Mouse (Mus musculus) forebrain, embryonic 15.5 days (tissue): ENCODE measurements around the gene Polr2e. TPM values are rescaled to one million over a fixed set of nuclear protein-coding genes. Genes with fewer than 3 reads are reported as not detected.

Source experiments
- ATAC-seq: fragments of 200-750 bp; cut with Nextera tagmentation; replicated peaks from 2 replicates; pipeline ENCODE4 v1.8.0; 2017; ENCODE audit warnings: mild to moderate bottlenecking, moderate TSS enrichment, moderate library complexity
- H3K27ac ChIP-seq: fragments of 300-500 bp; sonication (generic); replicated peaks from 2 replicates; pipeline ENCODE4 v1.5.1; 2015; ENCODE audit warnings: mild to moderate bottlenecking, inconsistent platforms
- H3K27me3 ChIP-seq: fragments of 300-500 bp; sonication (generic); 2 replicates; pipeline ENCODE4 v1.6.1; 2015; ENCODE audit warnings: inconsistent platforms
- H3K36me3 ChIP-seq: fragments of 300-500 bp; sonication (generic); 2 replicates; pipeline ENCODE4 v1.6.1; 2015; ENCODE audit warnings: mild to moderate bottlenecking, inconsistent platforms
- H3K4me1 ChIP-seq: fragments of 300-500 bp; sonication (generic); 2 replicates; pipeline ENCODE4 v1.6.1; 2015; ENCODE audit warnings: inconsistent platforms
- H3K4me2 ChIP-seq: fragments of 300-500 bp; sonication (generic); replicated peaks from 2 replicates; pipeline ENCODE4 v1.6.1; 2015; ENCODE audit warnings: mild to moderate bottlenecking, inconsistent platforms
- H3K4me3 ChIP-seq: fragments of 300-500 bp; sonication (generic); 2 replicates; pipeline ENCODE4 v1.5.1; 2015; ENCODE audit warnings: mild to moderate bottlenecking, inconsistent platforms
- H3K9ac ChIP-seq: fragments of 300-500 bp; sonication (generic); replicated peaks from 2 replicates; pipeline ENCODE4 v1.6.1; 2015; ENCODE audit warnings: mild to moderate bottlenecking, inconsistent platforms
- H3K9me3 ChIP-seq: fragments of 300-500 bp; sonication (generic); 2 replicates; pipeline ENCODE4 v1.6.1; 2016; ENCODE audit warnings: inconsistent platforms
- WGBS: fragments of 180-500 bp; shearing (Covaris S2); methylation state at CpG from one replicate; pipeline ENCODE4 v1.1.7; 2015; ENCODE audit warnings: mixed read lengths; 5-methylcytosine and 5-hydroxymethylcytosine counted together
- polyA plus RNA-seq: library from polyadenylated mRNA; unstranded; fragments of >200 nt; fragmentation: Nextera tagmentation; extraction: Ambion mirVana; gene quantifications from 2 replicates; pipeline ENCODE4 v1.2.1, GENCODE M21; 2015

Polr2e gene
- polyA plus RNA-seq, 1 experiment from 2014 or later = 179 TPM

- Histone ChIP-seq H3K27ac (no peak overlapping the region), H3K9ac (0 out of 2 replicates have a peak overlapping the region, but pooled peaks have one; percentile 15), H3K27me3 (peaks cover 41% of the 10 kb centered on the region), H3K9me3 (no peaks in the 10 kb centered on the region), H3K4me1 (no peaks in the 10 kb centered on the region), H3K36me3 (no peaks in the 10 kb centered on the region), H3K4me3 (no peak overlapping the region), H3K4me2 (0 out of 2 replicates have a peak overlapping the region, but pooled peaks have one; percentile 5)
- 0 out of 2 replicates have a peak, but pooled peaks have one; percentile 26 for ATAC-seq
- WGBS = 6% methylated on average over 20 of the region's 20 CpGs
Observed at GRCm38 (mm10) chr10:80019471-80020131, 20.0 kb downstream of the Polr2e start.

DNA sequence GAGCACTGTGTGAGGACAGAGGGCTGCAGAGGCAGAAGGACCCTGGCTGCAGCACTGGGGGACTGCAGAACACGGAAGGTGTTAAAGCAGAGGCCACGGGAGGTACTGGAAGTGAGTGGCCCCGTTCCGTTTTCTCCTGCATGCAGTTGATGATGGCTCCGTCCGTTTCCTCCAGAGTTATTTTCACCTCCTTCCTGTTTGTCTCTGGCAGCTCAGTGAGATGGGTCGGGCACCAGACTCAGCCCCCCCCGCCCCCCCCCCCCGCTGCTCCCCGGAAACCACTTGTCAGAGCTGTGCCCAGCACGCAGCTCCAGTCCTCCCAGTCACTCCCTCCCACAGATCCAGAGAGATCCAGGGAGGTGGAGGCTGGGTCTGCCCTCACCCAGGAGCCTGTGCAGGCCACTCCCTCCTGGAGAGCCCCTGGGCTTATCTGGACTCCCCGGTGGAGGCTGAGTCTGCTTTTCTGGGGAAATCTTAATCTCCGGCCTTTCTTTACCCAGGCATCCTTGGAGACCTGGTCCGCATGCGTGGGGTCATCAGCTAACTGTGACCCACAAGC lies 20.8 kb downstream of the Polr2e start:
- 8% methylated on average over 14 of the region's 15 CpGs for WGBS
- Histone ChIP-seq H3K4me3 (no peak overlapping the region), H3K9ac (no peak overlapping the region), H3K9me3 (no peaks in the 10 kb centered on the region), H3K36me3 (no peaks in the 10 kb centered on the region), H3K27me3 (peaks cover 48% of the 10 kb centered on the region), H3K4me2 (no peak overlapping the region), H3K4me1 (no peaks in the 10 kb centered on the region), H3K27ac (no peak overlapping the region)
- ATAC-seq = no peak

GRCm38 (mm10) chr10:80017771-80018170 lies 21.8 kb downstream of the Polr2e start:
- no peak overlapping the region for H3K9ac ChIP-seq
- no peaks in the 10 kb centered on the region for H3K4me1 ChIP-seq
- H3K9me3 ChIP-seq = no peaks in the 10 kb centered on the region
- no peak overlapping the region for H3K4me3 ChIP-seq
- H3K36me3 ChIP-seq = no peaks in the 10 kb centered on the region
- H3K4me2 ChIP-seq = no peak overlapping the region
- 83% methylated on average over 14 of the region's 14 CpGs for WGBS
- H3K27me3 ChIP-seq = peaks cover 59% of the 10 kb centered on the region
- H3K27ac ChIP-seq = no peak overlapping the region
- no peak for ATAC-seq

- peaks cover 62% of the 10 kb centered on the region for H3K27me3 ChIP-seq
- WGBS = 87% methylated on average over 3 of the region's 3 CpGs
Observed at GRCm38 (mm10) chr10:80017361-80017760, 22.2 kb downstream of the Polr2e start.

DNA sequence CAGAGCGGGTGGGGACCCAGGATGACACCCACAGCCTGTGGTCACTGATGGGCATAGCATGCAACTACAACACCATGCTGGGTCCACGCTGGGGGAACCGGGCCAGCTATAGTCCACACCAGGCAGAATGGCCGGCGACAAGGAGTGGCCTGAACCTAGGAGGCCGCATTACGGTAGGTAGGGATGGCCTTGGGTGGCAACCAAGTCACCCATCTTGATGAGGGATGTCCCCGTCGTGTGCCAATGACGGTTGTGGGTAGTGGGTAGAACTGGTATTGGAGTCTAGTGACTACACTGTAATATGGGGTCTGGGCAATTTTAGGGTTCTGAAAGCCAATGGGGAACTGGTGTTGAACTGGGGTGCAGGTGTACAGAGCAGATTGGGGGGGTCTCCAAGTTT lies 22.7 kb downstream of the Polr2e start:
- H3K36me3 ChIP-seq = no peaks in the 10 kb centered on the region
- 88% methylated on average over 10 of the region's 10 CpGs for WGBS
- H3K9ac ChIP-seq = no peak overlapping the region
- no peak overlapping the region for H3K27ac ChIP-seq
- H3K4me2 ChIP-seq = no peak overlapping the region
- H3K9me3 ChIP-seq = no peaks in the 10 kb centered on the region
- ATAC-seq = no peak
- H3K4me3 ChIP-seq = no peak overlapping the region
- H3K27me3 ChIP-seq = peaks cover 65% of the 10 kb centered on the region
- no peaks in the 10 kb centered on the region for H3K4me1 ChIP-seq

More at GRCm38 (mm10) chr10:80017361-80017760, 22.2 kb downstream of the Polr2e start:
- H3K9ac ChIP-seq = no peak overlapping the region
- H3K9me3 ChIP-seq = no peaks in the 10 kb centered on the region
- no peak overlapping the region for H3K4me2 ChIP-seq
- no peak for ATAC-seq
- H3K4me1 ChIP-seq = no peaks in the 10 kb centered on the region
- no peaks in the 10 kb centered on the region for H3K36me3 ChIP-seq
- H3K27ac ChIP-seq = no peak overlapping the region
- H3K4me3 ChIP-seq = no peak overlapping the region

GRCm38 (mm10) chr10:80016511-80016910 lies 23.1 kb downstream of the Polr2e start, which contains the start of gene Arhgap45:
Gene Arhgap45 (plus strand): TSS chr10:80016653.
- Histone ChIP-seq H3K9me3 (0 out of 2 replicates have a peak, but pooled peaks cover 2% of the 10 kb centered on the region), H3K27ac (no peak within 1 kb of the TSS), H3K4me1 (no peaks in the 10 kb centered on the region), H3K4me2 (no peak within 1 kb of the TSS), H3K9ac (no peak within 1 kb of the TSS), H3K36me3 (no peaks in the 10 kb centered on the region), H3K4me3 (no peak within 1 kb of the TSS), H3K27me3 (peaks cover 69% of the 10 kb centered on the region)
- 68% methylated on average over 11 of the region's 11 CpGs for WGBS
- no peak for ATAC-seq

GRCm38 (mm10) chr10:80015583-80015982 lies 24.0 kb downstream of the Polr2e start:
- no peaks in the 10 kb centered on the region for H3K4me1 ChIP-seq
- no peak overlapping the region for H3K9ac ChIP-seq
- H3K4me3 ChIP-seq = no peak overlapping the region
- 78% methylated on average over 10 of the region's 10 CpGs for WGBS
- peaks cover 6% of the 10 kb centered on the region; the same call in 1 of the 2 replicates for H3K36me3 ChIP-seq
- H3K27me3 ChIP-seq = peaks cover 70% of the 10 kb centered on the region
- H3K27ac ChIP-seq = no peak overlapping the region
- no peak overlapping the region for H3K4me2 ChIP-seq
- peaks cover 9% of the 10 kb centered on the region; the same call in 1 of the 2 replicates for H3K9me3 ChIP-seq
- no peak for ATAC-seq

- 21% methylated on average over 28 of the region's 28 CpGs for WGBS
Observed at GRCm38 (mm10) chr10:80014484-80015290, 24.9 kb downstream of the Polr2e start.

GRCm38 (mm10) chr10:80013609-80014008 lies 26.0 kb downstream of the Polr2e start:
- Histone ChIP-seq H3K9ac (no peak overlapping the region), H3K4me3 (no peak overlapping the region), H3K27ac (no peak overlapping the region), H3K9me3 (peaks cover 10% of the 10 kb centered on the region; the same call in 1 of the 2 replicates), H3K4me2 (no peak overlapping the region), H3K27me3 (peaks cover 54% of the 10 kb centered on the region), H3K36me3 (peaks cover 14% of the 10 kb centered on the region; the same call in 1 of the 2 replicates), H3K4me1 (no peaks in the 10 kb centered on the region)
- no peak for ATAC-seq
- 31% methylated on average over 25 of the region's 25 CpGs for WGBS

More at GRCm38 (mm10) chr10:80014484-80015290, 24.9 kb downstream of the Polr2e start:
- ATAC-seq = no peak
- H3K27ac ChIP-seq = no peak overlapping the region
- peaks cover 13% of the 10 kb centered on the region; the same call in 1 of the 2 replicates for H3K36me3 ChIP-seq
- peaks cover 64% of the 10 kb centered on the region for H3K27me3 ChIP-seq
- H3K4me3 ChIP-seq = no peak overlapping the region
- H3K9me3 ChIP-seq = peaks cover 10% of the 10 kb centered on the region; the same call in 1 of the 2 replicates
- no peak overlapping the region for H3K9ac ChIP-seq
- no peaks in the 10 kb centered on the region for H3K4me1 ChIP-seq
- H3K4me2 ChIP-seq = no peak overlapping the region

- peaks cover 14% of the 10 kb centered on the region; the same call in 1 of the 2 replicates for H3K36me3 ChIP-seq
- no peak for ATAC-seq
- H3K27me3 ChIP-seq = peaks cover 47% of the 10 kb centered on the region
- peaks cover 10% of the 10 kb centered on the region; the same call in 1 of the 2 replicates for H3K9me3 ChIP-seq
- no peak overlapping the region for H3K4me3 ChIP-seq
- no peak overlapping the region for H3K9ac ChIP-seq
- 90% methylated on average over 6 of the region's 6 CpGs for WGBS
- H3K27ac ChIP-seq = no peak overlapping the region
- H3K4me2 ChIP-seq = no peak overlapping the region
- no peaks in the 10 kb centered on the region for H3K4me1 ChIP-seq
Observed at GRCm38 (mm10) chr10:80011740-80012139, 27.9 kb downstream of the Polr2e start.

GRCm38 (mm10) chr10:80004233-80004705 lies 35.3 kb downstream of the Polr2e start:
- WGBS = 90% methylated on average over 8 of the region's 8 CpGs
- no peak overlapping the region for H3K27ac ChIP-seq
- no peaks in the 10 kb centered on the region for H3K4me1 ChIP-seq
- H3K9me3 ChIP-seq = no peaks in the 10 kb centered on the region
- H3K27me3 ChIP-seq = peaks cover 17% of the 10 kb centered on the region; the same call in 1 of the 2 replicates
- no peak overlapping the region for H3K4me3 ChIP-seq
- H3K9ac ChIP-seq = no peak overlapping the region
- no peaks in the 10 kb centered on the region for H3K36me3 ChIP-seq
- no peak overlapping the region for H3K4me2 ChIP-seq
- ATAC-seq = no peak
